Mouse (Mus musculus): ENCODE measurements around the gene Nox1. TPM values are rescaled to one million over a fixed set of nuclear protein-coding genes. Genes with fewer than 3 reads are reported as not detected.

Gene Nox1
- polyA plus RNA-seq, 1 experiment from 2014 or later = not detected

- WGBS = 95% methylated on average over 1 of the region's 1 CpGs
- no peaks in the 10 kb centered on the region for H3K36me3 ChIP-seq
Measured at GRCm38 (mm10) chrX:134170584-134170983, 51.2 kb downstream of the Nox1 start.

GRCm38 (mm10) chrX:134163484-134163883, 58.3 kb downstream of the Nox1 start:
- no peak overlapping the region for H3K27ac ChIP-seq
- 54% methylated on average over 4 of the region's 4 CpGs for WGBS
- no peaks in the 10 kb centered on the region for H3K4me1 ChIP-seq
- H3K4me2 ChIP-seq (replicated peaks) = no peak overlapping the region
- no peaks in the 10 kb centered on the region for H3K36me3 ChIP-seq
- no peak for ATAC-seq (ENCODE audit: low FRiP score, low read depth)
- peaks cover 8% of the 10 kb centered on the region; the same call in 1 of the 2 replicates for H3K27me3 ChIP-seq (replicated peaks)
- no peaks in the 10 kb centered on the region for H3K9me3 ChIP-seq
- no peak overlapping the region for H3K9ac ChIP-seq
- H3K4me3 ChIP-seq = no peak overlapping the region

More at GRCm38 (mm10) chrX:134170584-134170983, 51.2 kb downstream of the Nox1 start:
- H3K27ac ChIP-seq = no peak overlapping the region
- ATAC-seq (ENCODE audit: low FRiP score, low read depth) = no peak
- no peaks in the 10 kb centered on the region for H3K27me3 ChIP-seq (replicated peaks)
- H3K9ac ChIP-seq = no peak overlapping the region
- no peak overlapping the region for H3K4me3 ChIP-seq
- no peak overlapping the region for H3K4me2 ChIP-seq (replicated peaks)
- H3K9me3 ChIP-seq = no peaks in the 10 kb centered on the region
- H3K4me1 ChIP-seq = no peaks in the 10 kb centered on the region

- H3K9ac ChIP-seq = no peak overlapping the region
- peak overlapping the region; percentile 20 for H3K4me3 ChIP-seq
- no peaks in the 10 kb centered on the region for H3K36me3 ChIP-seq
- H3K27ac ChIP-seq = no peak overlapping the region
- ATAC-seq (ENCODE audit: low FRiP score, low read depth) = no peak
- peak overlapping the region; percentile 54 for H3K4me2 ChIP-seq (replicated peaks)
- 24% methylated on average over 11 of the region's 11 CpGs for WGBS
- no peaks in the 10 kb centered on the region for H3K4me1 ChIP-seq
- peaks cover 8% of the 10 kb centered on the region; the same call in 1 of the 2 replicates for H3K27me3 ChIP-seq (replicated peaks)
- H3K9me3 ChIP-seq = no peaks in the 10 kb centered on the region
Measured at GRCm38 (mm10) chrX:134162826-134163225, 58.9 kb downstream of the Nox1 start.

GRCm38 (mm10) chrX:134162043-134162720, 59.6 kb downstream of the Nox1 start, which contains the start of gene Xkrx:
Gene Xkrx, minus strand, starts transcription at chrX:134162076.
- Histone ChIP-seq H3K4me1 (no peaks in the 10 kb centered on the region), H3K9ac (no peak within 1 kb of the TSS), H3K27me3 (replicated peaks) (peaks cover 8% of the 10 kb centered on the region; the same call in 1 of the 2 replicates), H3K4me2 (replicated peaks) (peak within 1 kb of the TSS; percentile 54), H3K27ac (no peak within 1 kb of the TSS), H3K4me3 (peak within 1 kb of the TSS; percentile 20), H3K36me3 (no peaks in the 10 kb centered on the region), H3K9me3 (no peaks in the 10 kb centered on the region)
- 29% methylated on average over 16 of the region's 16 CpGs for WGBS
- ATAC-seq (ENCODE audit: low FRiP score, low read depth) = no peak

- Histone ChIP-seq H3K36me3 (no peaks in the 10 kb centered on the region), H3K4me1 (no peaks in the 10 kb centered on the region), H3K4me3 (no peak overlapping the region), H3K9ac (no peak overlapping the region), H3K4me2 (replicated peaks) (no peak overlapping the region), H3K27me3 (replicated peaks) (peaks cover 8% of the 10 kb centered on the region; the same call in 1 of the 2 replicates), H3K27ac (no peak overlapping the region), H3K9me3 (no peaks in the 10 kb centered on the region)
- ATAC-seq (ENCODE audit: low FRiP score, low read depth) = no peak
- WGBS = 89% methylated on average over 2 of the region's 2 CpGs
Measured at GRCm38 (mm10) chrX:134160442-134160841, 61.3 kb downstream of the Nox1 start.

GRCm38 (mm10) chrX:134158151-134158550, 63.6 kb downstream of the Nox1 start:
- WGBS = 42% methylated on average over 7 of the region's 7 CpGs
- Histone ChIP-seq H3K36me3 (no peaks in the 10 kb centered on the region), H3K9me3 (no peaks in the 10 kb centered on the region), H3K9ac (no peak overlapping the region), H3K4me1 (no peaks in the 10 kb centered on the region), H3K4me3 (no peak overlapping the region), H3K27ac (no peak overlapping the region), H3K4me2 (replicated peaks) (no peak overlapping the region), H3K27me3 (replicated peaks) (peaks cover 8% of the 10 kb centered on the region; the same call in 1 of the 2 replicates)
- no peak for ATAC-seq (ENCODE audit: low FRiP score, low read depth)

GRCm38 (mm10) chrX:134141986-134142385, 79.8 kb downstream of the Nox1 start:
- 81% methylated on average over 4 of the region's 4 CpGs for WGBS
- no peaks in the 10 kb centered on the region for H3K36me3 ChIP-seq
- H3K9me3 ChIP-seq = no peaks in the 10 kb centered on the region
- no peak overlapping the region for H3K27ac ChIP-seq
- no peaks in the 10 kb centered on the region for H3K27me3 ChIP-seq (replicated peaks)
- H3K4me3 ChIP-seq = no peak overlapping the region
- no peak for ATAC-seq (ENCODE audit: low FRiP score, low read depth)
- H3K4me1 ChIP-seq = no peaks in the 10 kb centered on the region
- no peak overlapping the region for H3K4me2 ChIP-seq (replicated peaks)
- no peak overlapping the region for H3K9ac ChIP-seq

GRCm38 (mm10) chrX:134141551-134141950, 80.2 kb downstream of the Nox1 start:
- H3K9me3 ChIP-seq = no peaks in the 10 kb centered on the region
- no peaks in the 10 kb centered on the region for H3K36me3 ChIP-seq
- H3K27ac ChIP-seq = no peak overlapping the region
- no peak overlapping the region for H3K9ac ChIP-seq
- no peak for ATAC-seq (ENCODE audit: low FRiP score, low read depth)
- no peaks in the 10 kb centered on the region for H3K4me1 ChIP-seq
- 93% methylated on average over 1 of the region's 1 CpGs for WGBS
- H3K4me3 ChIP-seq = no peak overlapping the region
- no peaks in the 10 kb centered on the region for H3K27me3 ChIP-seq (replicated peaks)
- no peak overlapping the region for H3K4me2 ChIP-seq (replicated peaks)

- ATAC-seq (ENCODE audit: low FRiP score, low read depth) = no peak
- 88% methylated on average over 6 of the region's 6 CpGs for WGBS
- Histone ChIP-seq H3K36me3 (no peaks in the 10 kb centered on the region), H3K27ac (no peak overlapping the region), H3K4me2 (replicated peaks) (no peak overlapping the region), H3K9me3 (no peaks in the 10 kb centered on the region), H3K9ac (no peak overlapping the region), H3K4me1 (no peaks in the 10 kb centered on the region), H3K4me3 (no peak overlapping the region), H3K27me3 (replicated peaks) (no peaks in the 10 kb centered on the region)
Measured at GRCm38 (mm10) chrX:134140024-134140423, 81.7 kb downstream of the Nox1 start.

- H3K36me3 ChIP-seq = no peaks in the 10 kb centered on the region
- no peaks in the 10 kb centered on the region for H3K4me1 ChIP-seq
- no peak overlapping the region for H3K4me3 ChIP-seq
- no peak overlapping the region for H3K9ac ChIP-seq
- no peaks in the 10 kb centered on the region for H3K27me3 ChIP-seq (replicated peaks)
- H3K4me2 ChIP-seq (replicated peaks) = no peak overlapping the region
- H3K9me3 ChIP-seq = no peaks in the 10 kb centered on the region
- WGBS = 57% methylated on average over 3 of the region's 3 CpGs
- H3K27ac ChIP-seq = no peak overlapping the region
- ATAC-seq (ENCODE audit: low FRiP score, low read depth) = no peak
Measured at GRCm38 (mm10) chrX:134133821-134134220, 87.9 kb downstream of the Nox1 start.

GRCm38 (mm10) chrX:134132295-134132694, 89.5 kb downstream of the Nox1 start:
- no peaks in the 10 kb centered on the region for H3K36me3 ChIP-seq
- no peak for ATAC-seq (ENCODE audit: low FRiP score, low read depth)
- H3K9ac ChIP-seq = no peak overlapping the region
- H3K4me2 ChIP-seq (replicated peaks) = no peak overlapping the region
- H3K4me3 ChIP-seq = no peak overlapping the region
- WGBS = 30% methylated on average over 5 of the region's 5 CpGs
- no peaks in the 10 kb centered on the region for H3K4me1 ChIP-seq
- H3K9me3 ChIP-seq = no peaks in the 10 kb centered on the region
- H3K27ac ChIP-seq = no peak overlapping the region
- no peaks in the 10 kb centered on the region for H3K27me3 ChIP-seq (replicated peaks)

GRCm38 (mm10) chrX:134128549-134128948, 93.2 kb downstream of the Nox1 start:
- Histone ChIP-seq H3K4me1 (no peaks in the 10 kb centered on the region), H3K9ac (no peak overlapping the region), H3K27ac (no peak overlapping the region), H3K27me3 (replicated peaks) (no peaks in the 10 kb centered on the region), H3K36me3 (no peaks in the 10 kb centered on the region), H3K4me3 (no peak overlapping the region), H3K4me2 (replicated peaks) (no peak overlapping the region), H3K9me3 (no peaks in the 10 kb centered on the region)
- ATAC-seq (ENCODE audit: low FRiP score, low read depth) = no peak
- WGBS = 87% methylated on average over 3 of the region's 3 CpGs

- no peak for ATAC-seq (ENCODE audit: low FRiP score, low read depth)
- H3K9ac ChIP-seq = no peak overlapping the region
- no peak overlapping the region for H3K27ac ChIP-seq
- no peaks in the 10 kb centered on the region for H3K36me3 ChIP-seq
- WGBS = 70% methylated on average over 3 of the region's 3 CpGs
- H3K27me3 ChIP-seq (replicated peaks) = no peaks in the 10 kb centered on the region
- H3K4me2 ChIP-seq (replicated peaks) = no peak overlapping the region
- no peaks in the 10 kb centered on the region for H3K4me1 ChIP-seq
- no peak overlapping the region for H3K4me3 ChIP-seq
- H3K9me3 ChIP-seq = no peaks in the 10 kb centered on the region
Measured at GRCm38 (mm10) chrX:134116417-134116816, 105.3 kb downstream of the Nox1 start.

Data from neural tube, embryonic 12.5 days (tissue).